Mouse (Mus musculus) spleen, adult 2 months (tissue): ENCODE measurements around the gene Zfp330. TPM values are rescaled to one million over a fixed set of nuclear protein-coding genes. Genes with fewer than 3 reads are reported as not detected.

Experiments
- DNase-seq, 2 experiments: peaks; one replicate each; pipeline versions ENCODE4 v3.0.0 to v3.0.0-alpha.2; 2012 to 2021; ENCODE audit warnings: low spot score in 2 of 2, low read depth in 1 of 2
- H3K27ac ChIP-seq: fragments of 200-500 bp; 2 replicates; pipeline ENCODE4 v1.5.1; 2012; ENCODE audit warnings: low read length, inconsistent platforms; ENCODE audit not compliant: insufficient read depth
- H3K27me3 ChIP-seq: fragments of 200-500 bp; 2 replicates; pipeline ENCODE4 v1.6.1; 2012; ENCODE audit warnings: mild to moderate bottlenecking, moderate library complexity, low read length, inconsistent platforms; ENCODE audit not compliant: control insufficient read depth, insufficient read depth
- H3K36me3 ChIP-seq: fragments of 200-500 bp; 2 replicates; pipeline ENCODE4 v1.6.1; 2012; ENCODE audit warnings: mild to moderate bottlenecking, low read length, inconsistent platforms; ENCODE audit not compliant: control insufficient read depth, insufficient read depth
- H3K4me1 ChIP-seq: fragments of 200-500 bp; 2 replicates; pipeline ENCODE4 v1.6.1; 2011; ENCODE audit warnings: inconsistent platforms; ENCODE audit not compliant: control insufficient read depth, insufficient read depth, insufficient read length
- H3K4me3 ChIP-seq: fragments of 200-500 bp; 2 replicates; pipeline ENCODE4 v1.5.1; 2011; ENCODE audit warnings: mild to moderate bottlenecking, inconsistent platforms; ENCODE audit not compliant: insufficient read depth, insufficient read length; ENCODE audit errors: extremely low read depth
- CTCF ChIP-seq: fragments of 200-500 bp; IDR thresholded peaks from 2 replicates; pipeline ENCODE4 v1.5.1; 2011; ENCODE audit warnings: mild to moderate bottlenecking, inconsistent platforms; ENCODE audit not compliant: insufficient read depth, insufficient read length, insufficient replicate concordance; ENCODE audit errors: extremely low read depth
- POLR2A ChIP-seq: fragments of 200-500 bp; IDR thresholded peaks from 2 replicates; pipeline ENCODE4 v1.6.1; 2011; ENCODE audit warnings: low read depth, low read length, inconsistent platforms
- WGBS: fragments of 180-500 bp; shearing (Covaris S2); methylation state at CpG from one replicate; pipeline ENCODE4 v1.1.7; 2018; 5-methylcytosine and 5-hydroxymethylcytosine counted together
- polyA plus RNA-seq: library from polyadenylated mRNA; depleted of rRNA; stranded (reverse); fragments of >200 nt; gene quantifications from 2 replicates; pipeline ENCODE4 v1.2.3, GENCODE M21; 2012; rRNA removed

Gene Zfp330
- polyA plus RNA-seq: 7.6 and 8.1 TPM in 2 replicates

DNA sequence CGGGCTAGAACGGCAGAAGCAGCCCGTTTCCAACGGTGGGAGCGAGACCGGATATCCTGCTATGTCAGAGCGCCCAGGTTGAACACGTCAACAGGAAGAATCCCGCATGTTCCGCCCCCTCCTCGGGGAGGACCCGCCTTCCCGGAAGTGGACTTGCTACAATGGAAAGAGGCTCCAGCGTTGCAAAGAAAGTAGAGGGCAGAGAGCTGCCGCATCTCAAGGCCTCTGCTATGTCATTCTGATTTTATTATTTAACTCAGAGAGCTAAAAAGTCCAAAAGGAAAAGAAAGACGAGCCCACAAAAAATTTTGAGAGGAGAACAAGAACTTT is at the start of gene Zfp330:
Gene Zfp330, minus strand, starts transcription at position 68 of the 330 bp plus-strand sequence.
- Histone ChIP-seq H3K36me3 (peaks cover 11% of the 10 kb centered on the region), H3K27me3 (no peaks in the 10 kb centered on the region), H3K4me3 (peak within 1 kb of the TSS; percentile 93), H3K4me1 (no peaks in the 10 kb centered on the region; the same call in 1 of the 2 replicates), H3K27ac (peak within 1 kb of the TSS; percentile 84)
- peak; percentile 84 to 91 for DNase-seq
- WGBS: under 1% methylated on average over 16 of the region's 16 CpGs
- TF ChIP-seq CTCF: no peak
- peak; percentile 71 for TF ChIP-seq POLR2A

DNA sequence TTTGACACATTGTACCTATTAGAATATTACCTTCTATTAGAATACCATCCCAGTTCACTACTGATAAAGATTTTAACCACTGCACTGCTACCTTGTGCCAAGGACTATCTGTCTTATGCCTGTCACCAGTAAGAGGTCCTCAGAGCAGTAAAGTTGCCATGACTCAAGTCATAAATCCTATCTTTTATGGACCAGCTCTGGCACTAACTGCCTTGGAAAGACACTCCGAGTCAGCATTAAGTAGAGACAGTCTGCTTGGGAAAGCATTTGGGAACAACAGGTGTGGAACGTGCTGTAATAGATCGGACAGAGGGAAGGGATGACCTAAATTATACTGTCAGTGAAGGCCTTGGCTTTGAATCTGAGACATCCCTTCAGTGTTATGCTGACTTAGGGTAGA is 4.0 kb upstream of the Zfp330 start:
- no peak overlapping the region for H3K27ac ChIP-seq
- TF ChIP-seq POLR2A (no peak), CTCF (no peak)
- no peaks in the 10 kb centered on the region; the same call in 1 of the 2 replicates for H3K4me1 ChIP-seq
- H3K27me3 ChIP-seq: no peaks in the 10 kb centered on the region
- WGBS: 84% methylated on average over 3 of the region's 3 CpGs
- no peak overlapping the region for H3K4me3 ChIP-seq
- no peaks in the 10 kb centered on the region for H3K36me3 ChIP-seq
- DNase-seq: no peak

DNA sequence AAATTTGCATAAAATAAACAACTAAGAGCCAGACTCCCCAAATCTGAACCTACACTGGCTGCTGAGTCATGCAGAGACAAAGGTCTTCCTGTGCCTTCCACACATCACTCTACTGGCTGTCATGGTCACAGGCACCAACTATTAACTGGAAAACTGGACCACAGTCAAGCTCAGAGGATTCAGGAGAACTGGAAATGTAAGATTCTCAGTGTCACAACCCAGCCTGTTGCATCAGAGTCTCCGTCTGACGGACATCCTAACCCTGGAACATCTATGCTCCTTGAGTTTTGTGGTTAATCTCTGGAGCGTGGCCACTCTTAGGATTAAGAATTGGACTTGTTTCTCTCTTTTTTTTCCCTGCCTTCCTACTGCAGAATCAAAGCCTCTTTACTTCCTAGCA is 3.4 kb upstream of the Zfp330 start:
- 91% methylated on average over 3 of the region's 3 CpGs for WGBS

DNA sequence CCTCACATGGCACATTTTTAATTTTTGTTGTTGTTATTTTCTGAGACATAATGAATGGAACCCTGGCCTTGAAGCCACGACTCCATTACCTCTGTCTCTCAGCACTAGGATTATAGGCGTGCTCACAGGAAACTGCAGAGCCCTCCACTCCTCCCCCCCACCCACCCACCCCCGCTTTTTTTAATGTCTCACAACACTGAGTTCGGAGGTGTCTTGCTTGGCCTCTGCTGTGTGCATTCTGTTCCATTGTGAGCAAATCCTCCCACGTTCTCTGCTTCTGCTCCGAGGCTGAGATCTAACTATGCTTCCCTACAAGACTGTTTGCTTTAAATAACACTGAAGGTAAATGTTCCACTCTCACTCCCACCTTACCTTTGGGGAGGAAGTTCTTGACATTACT is 522 bp upstream of the Zfp330 start:
- Histone ChIP-seq H3K36me3 (peaks cover 11% of the 10 kb centered on the region), H3K4me1 (no peaks in the 10 kb centered on the region; the same call in 1 of the 2 replicates), H3K27me3 (no peaks in the 10 kb centered on the region), H3K27ac (peak overlapping the region; percentile 33; the same call in 1 of the 2 replicates), H3K4me3 (peak overlapping the region; percentile 93; the same call in 1 of the 2 replicates)
- TF ChIP-seq POLR2A: no peak
- no peak for TF ChIP-seq CTCF
- WGBS: 18% methylated on average over 6 of the region's 6 CpGs
- DNase-seq: peak in 1 of 2 experiments; percentile 4

More for the DNA sequence above, 3.4 kb upstream of the Zfp330 start:
- Histone ChIP-seq H3K36me3 (no peaks in the 10 kb centered on the region), H3K27me3 (no peaks in the 10 kb centered on the region), H3K4me3 (no peak overlapping the region), H3K4me1 (no peaks in the 10 kb centered on the region; the same call in 1 of the 2 replicates), H3K27ac (no peak overlapping the region)
- DNase-seq: no peak
- TF ChIP-seq CTCF (no peak), POLR2A (no peak)

DNA sequence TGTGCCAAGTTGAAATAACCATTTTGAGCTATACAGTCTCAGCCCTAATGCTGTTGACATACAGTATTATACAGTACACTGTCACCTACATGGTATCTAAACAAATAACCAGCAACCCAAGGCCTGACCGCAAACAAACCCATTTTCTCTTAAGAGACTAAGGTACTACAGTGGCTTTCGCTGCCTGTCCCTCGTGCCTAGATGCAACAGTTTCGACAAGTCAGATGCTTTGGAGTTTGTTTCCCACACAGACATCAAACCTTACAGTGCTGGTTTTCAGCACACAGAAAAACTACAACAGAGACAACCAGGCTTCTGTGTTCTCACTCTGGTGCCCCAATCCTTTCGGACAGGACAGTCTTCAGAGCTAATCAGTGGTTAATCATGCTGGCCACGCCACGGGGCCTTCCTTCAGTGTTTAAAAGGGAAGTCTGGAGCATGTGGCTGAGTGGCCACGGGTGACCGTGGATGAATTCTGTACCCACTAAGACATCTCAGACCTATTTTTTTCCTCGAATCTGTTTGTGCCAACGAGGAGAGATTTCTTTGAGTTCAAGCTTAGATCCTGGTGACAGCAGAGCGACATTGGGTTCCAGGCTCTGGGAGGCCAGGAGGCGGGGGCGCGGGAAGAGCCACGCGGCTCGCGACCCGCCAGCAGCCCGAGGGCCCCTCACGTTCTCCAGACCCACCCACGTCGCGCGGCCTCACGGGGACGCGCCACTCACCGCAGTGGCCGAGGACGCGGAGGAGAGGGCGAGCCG is 448 bp downstream of the Zfp330 start:
- H3K4me3 ChIP-seq: peak overlapping the region; percentile 93
- no peaks in the 10 kb centered on the region; the same call in 1 of the 2 replicates for H3K4me1 ChIP-seq
- TF ChIP-seq POLR2A (no peak), CTCF (no peak)
- H3K27ac ChIP-seq: peak overlapping the region; percentile 84
- 2% methylated on average over 35 of the region's 35 CpGs for WGBS
- no peaks in the 10 kb centered on the region for H3K27me3 ChIP-seq
- peak; percentile 5 to 6 for DNase-seq
- peaks cover 12% of the 10 kb centered on the region for H3K36me3 ChIP-seq

DNA sequence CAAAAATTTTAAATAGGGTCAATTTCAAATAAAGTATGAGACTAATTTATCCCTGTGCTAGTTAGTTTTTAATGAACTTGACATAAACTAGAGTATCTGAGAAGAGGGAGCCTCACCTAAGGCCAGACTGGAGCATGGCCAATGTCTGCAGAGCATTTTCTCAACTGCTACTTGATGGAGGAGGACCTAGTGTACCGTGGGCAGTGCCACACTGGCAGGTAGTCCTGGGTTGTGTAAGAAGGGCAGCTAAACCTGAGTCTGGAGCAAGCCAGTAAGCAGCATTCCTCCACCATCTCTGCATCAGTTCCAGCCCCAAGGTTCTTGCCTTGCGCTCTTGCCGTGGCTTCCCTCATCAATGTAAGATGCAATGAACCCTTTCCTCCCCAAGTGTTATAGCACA is 3.1 kb downstream of the Zfp330 start:
- no peak overlapping the region for H3K4me3 ChIP-seq
- 88% methylated on average over 3 of the region's 3 CpGs for WGBS

DNA sequence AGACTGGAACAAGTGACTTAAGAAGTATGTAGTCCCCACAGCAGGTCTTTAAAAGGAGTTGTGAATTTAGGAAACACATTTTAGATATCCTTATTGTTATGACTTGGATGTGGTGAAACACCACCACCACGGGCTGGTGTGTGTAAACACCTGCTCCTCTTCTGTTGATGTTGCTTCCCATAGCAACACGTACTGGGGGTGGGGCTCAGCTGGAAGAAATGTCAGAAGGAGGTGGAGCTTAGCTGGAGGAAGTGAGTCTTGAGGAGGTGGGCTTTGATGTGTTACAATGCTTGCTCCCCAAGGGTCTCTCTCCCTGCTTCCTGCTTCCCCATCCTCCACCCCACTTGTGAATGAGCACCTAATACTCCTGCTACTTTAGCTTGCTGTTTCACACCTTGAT is 14.9 kb downstream of the Zfp330 start:
- Histone ChIP-seq H3K27me3 (no peaks in the 10 kb centered on the region), H3K4me1 (no peaks in the 10 kb centered on the region), H3K36me3 (peaks cover 14% of the 10 kb centered on the region), H3K4me3 (no peak overlapping the region), H3K27ac (no peak overlapping the region)
- TF ChIP-seq POLR2A: no peak
- TF ChIP-seq CTCF: no peak
- WGBS: 25% methylated on average over 2 of the region's 2 CpGs
- DNase-seq: peak in 1 of 2 experiments; percentile 4

More for the DNA sequence above, 3.1 kb downstream of the Zfp330 start:
- H3K4me1 ChIP-seq: no peaks in the 10 kb centered on the region; the same call in 1 of the 2 replicates
- DNase-seq: no peak
- H3K27me3 ChIP-seq: no peaks in the 10 kb centered on the region
- H3K27ac ChIP-seq: no peak overlapping the region
- TF ChIP-seq POLR2A (no peak), CTCF (no peak)
- peaks cover 18% of the 10 kb centered on the region for H3K36me3 ChIP-seq
